Mouse (Mus musculus) mature B cell (primary cell): Measurements from ENCODE around the gene Marc1.

Experiments used
- in situ Hi-C: fragments of 300-500 bp; cut with MboI; formaldehyde crosslinking; loops from 2 replicates; pipeline ENCODE4 v1.14.3; 2019

Gene Marc1

DNA sequence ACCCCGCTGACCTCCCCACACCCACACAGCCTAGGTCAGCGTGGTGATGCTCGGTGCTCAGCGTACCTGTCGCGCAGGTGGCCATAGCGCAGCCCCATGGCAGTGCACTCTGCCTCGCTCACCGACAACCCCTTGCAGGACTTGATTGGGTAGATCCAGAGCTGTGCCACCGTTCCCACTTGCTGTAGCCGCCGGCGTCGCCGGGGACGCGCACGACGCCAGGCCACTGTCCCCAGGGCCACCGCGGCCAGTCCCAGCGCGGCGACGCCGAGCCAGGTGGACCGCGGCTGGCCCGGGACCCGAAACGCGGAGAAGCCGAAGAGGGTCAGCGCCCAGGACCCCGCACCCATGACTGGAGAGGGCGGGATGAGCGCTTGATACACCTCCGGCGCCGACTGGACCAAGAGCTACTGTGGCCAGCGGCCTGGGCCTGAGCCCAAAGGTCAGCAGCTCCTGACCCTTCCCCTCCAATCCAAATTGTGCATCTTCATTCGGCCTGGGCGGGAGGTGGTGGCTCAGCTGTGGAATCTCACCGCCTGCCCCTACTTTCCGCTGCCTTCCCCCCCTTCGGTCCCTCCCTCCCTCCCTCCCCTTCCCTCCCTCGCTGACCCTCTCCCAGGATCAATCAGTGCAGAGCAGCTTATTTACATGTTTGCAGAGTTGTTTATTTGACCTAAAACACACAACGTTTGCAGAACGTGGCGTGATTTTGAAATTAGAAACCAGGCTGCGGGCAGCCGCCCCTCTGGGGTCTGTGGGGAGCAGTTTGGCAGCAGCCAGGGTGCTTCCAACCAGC, at the start of gene Marc1:
Gene Marc1 (minus strand): TSS at position 534 of the 796 bp plus-strand sequence.
- in situ Hi-C loops: no loop called here

DNA sequence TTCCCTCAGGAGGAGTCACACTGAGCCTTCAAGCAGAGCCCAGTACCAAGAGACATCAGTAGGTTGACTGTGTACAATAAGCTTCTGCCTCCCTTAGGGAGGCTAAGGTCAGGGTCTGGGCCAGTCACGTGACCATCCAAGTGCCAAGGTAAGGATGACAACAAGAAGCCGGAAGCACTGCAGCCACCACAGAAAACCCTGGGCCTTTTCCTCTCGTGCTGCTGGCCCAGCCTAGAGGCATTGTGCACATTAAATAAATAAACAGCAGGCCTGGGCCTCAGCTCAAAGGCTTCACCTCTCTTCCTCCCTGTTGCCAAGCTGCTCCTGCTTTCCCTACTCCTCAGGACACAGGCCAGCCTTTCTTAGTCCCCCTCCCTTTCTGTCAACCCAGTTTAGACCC, 49.2 kb upstream of the Marc1 start:
- in situ Hi-C loops: no loop called here

DNA sequence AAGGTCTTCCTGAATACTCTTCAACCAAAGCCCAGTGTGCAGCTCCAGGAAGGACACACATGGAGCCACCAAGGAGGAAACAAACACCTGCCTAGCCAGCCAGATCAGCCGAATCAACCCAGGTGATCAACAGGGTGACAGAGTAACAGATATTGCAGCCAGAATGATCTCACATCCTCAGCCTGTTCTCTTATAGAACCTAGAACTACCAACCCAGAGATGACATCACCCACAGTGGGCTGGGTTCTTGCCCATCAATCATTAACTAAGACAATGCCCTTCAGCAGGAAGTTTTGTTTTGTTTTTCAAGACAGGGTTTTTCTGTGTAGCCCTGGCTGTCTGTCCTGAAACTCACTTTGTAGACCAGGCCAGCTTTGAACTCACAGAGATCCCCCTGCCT, 47.1 kb upstream of the Marc1 start:
- in situ Hi-C loops: no loop called here

DNA sequence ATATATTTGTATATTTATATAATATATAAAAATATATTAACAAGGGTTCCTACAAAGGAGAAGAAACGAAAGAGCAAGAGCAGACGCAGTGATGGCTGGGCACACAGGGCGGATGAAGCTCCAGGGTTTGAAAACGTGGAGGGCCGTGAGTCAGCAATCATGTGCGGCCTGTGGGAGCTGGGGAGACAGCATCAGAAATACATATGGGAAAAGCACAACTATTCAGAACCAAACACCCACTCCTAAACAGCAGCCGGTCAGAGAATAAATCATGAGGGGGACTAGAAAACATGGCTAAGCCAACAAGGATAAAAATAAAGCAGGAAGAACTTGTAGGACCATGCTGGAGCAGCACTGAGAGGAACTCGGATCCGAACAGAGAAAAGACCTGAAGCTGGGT, 46.1 kb upstream of the Marc1 start:
- in situ Hi-C loops: no loop called here

DNA sequence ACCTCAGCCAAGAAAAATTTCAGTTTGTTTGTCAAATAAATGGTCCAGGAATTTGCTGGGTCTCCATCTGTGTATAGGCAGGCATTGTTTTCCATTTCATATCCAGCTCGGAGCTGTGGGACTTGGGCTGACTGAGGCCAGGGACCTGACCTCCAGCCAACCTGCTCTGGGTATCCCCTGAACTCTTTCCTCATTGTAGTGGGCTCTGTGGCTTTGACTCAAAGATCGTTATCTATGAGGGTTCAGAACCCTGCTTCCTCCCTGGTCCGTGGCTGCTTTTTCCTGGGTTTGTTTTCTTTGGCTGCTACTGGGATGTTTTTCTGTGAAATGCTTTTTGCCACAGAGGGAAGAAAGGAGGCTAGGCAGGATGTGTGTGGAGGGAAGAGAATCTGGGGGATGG, 42.8 kb upstream of the Marc1 start:
- in situ Hi-C loops: no loop called here

DNA sequence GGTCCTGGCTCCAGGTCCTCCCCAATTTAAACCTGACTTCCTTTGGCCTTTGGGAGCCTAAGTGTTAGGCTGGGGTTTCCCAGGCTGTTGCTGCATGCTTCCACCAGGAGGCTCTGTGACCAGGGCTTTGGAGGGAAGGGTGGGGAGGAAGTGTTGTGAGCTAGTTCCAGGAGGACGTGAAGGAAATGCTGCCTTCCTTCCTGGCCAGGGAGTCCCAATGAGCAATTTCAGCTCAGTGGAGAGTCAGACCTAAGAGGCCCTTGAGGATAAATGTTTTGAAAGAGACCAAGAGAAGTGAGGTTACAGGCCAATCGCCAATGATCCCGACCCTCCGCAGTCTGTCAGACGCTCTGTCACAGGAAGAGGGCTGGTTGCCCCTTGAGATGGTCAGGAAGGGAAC, 42.2 kb upstream of the Marc1 start:
- in situ Hi-C loops: no loop called here

DNA sequence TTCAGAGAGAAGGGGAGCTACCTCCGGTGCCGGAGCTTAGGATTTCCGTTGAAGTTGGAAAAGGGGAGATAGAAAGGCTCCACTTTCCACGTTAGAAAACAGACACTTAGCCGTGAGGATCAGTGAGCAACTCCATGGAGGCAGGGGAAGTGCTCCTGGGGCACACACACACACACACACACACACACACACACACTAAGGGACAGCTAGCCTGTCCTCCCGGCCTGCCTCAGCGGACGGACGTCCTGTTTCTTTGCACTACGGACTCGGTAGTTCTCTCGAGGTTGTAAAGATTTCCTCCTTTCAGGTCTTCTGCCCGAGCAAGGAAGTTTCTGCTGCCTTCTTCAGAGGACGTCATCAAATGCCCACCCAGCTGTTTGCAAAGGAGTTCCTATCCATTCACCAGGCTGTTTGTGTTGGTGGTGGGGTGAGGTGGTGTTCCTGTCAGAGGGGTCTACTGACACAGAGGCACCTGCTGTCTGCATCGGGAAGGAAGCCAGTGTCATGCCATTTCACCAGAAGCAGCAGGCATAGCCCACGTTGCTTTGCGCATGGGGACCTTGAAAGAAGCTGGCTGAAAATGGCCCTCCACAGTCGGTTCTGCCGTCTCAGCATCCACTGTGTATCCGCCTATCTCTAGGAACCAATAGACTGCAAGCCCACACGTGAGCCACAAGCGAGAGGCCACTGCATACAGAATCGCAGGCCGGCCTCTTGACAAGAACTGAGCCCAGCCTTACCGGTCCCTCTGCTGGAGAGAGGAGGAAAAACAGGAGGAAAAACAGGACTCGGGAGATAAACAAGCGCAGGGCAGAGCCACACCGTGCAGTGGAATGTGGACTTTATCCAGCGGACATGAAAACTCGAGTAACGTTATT, 40.9 kb upstream of the Marc1 start:
- in situ Hi-C loops: no loop called here

DNA sequence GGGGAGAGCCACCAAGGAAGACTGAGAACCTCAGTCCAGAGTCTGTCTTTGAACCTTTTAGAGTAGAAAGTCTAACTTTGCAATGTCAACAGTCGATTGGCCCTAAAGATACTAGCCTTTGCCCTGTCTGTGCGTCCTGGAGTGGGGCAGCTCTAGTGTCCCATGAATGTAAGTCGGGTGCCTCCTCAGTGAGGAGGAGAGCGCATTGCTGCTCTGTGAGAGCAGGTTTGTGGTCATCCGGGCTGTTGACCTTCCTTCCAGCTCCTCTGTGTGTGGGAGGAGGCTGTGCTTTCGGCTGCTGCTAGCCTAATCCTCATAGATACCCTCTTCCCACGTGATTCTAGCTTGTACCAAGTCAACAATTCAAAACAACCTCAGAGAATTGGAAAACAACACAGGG, 40.1 kb upstream of the Marc1 start:
- in situ Hi-C loops: no loop called here

DNA sequence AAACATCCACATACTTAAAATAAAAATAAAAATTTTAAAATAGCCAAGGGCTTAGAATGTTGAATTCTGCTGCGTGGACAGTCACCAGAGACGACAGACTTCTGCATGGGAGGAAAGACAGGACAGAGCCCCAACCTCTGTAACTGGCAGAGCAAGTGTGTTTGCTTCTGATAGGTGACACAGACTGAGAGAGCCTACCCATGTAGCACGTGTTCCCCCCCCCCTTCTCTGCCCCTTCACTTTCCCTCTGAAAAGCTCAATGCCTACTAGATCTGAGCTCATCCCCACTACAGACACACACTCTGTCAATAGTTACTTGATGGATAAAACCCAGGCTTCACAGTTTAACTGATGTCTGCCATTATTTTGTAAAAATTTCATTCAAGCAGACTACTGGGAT, 35.9 kb upstream of the Marc1 start:
- in situ Hi-C loops: loop anchor here (25.0 kb wide), 1 partner anchor 340 kb away; no protein-coding TSS in a partner anchor

DNA sequence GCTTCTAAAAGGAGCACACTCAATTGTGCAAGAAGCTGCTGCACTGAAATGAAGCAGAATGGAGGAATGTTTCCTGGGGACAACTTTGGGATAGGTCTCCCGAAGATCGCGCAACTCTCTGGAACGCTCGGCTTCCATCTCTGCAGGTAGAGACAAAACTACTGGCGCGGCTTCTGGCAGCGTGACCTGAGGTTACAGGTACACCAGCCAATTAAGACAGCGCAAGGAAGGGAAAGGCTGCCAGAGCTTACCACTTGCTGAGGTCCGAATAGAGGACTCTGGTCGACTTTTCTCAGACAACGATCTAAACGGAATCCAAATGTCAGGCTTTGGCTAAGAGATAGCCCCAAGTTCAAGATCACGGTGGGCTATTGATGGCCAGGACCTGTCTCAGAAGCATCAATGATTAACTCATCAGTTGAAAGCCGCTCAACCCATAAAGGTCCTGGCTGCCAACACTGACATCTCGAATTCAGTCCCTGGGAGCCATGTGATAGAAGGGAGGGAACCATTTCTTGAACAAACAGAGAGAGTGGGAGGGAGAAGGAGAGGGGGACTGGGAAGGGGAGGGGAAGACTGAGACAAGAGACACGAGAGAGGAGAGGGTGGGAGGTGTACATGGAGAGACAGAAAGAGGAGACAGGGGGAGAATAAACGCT, 35.1 kb upstream of the Marc1 start, which contains the start of gene Marc2:
Gene Marc2 (minus strand): TSS at position 360 of the 659 bp plus-strand sequence.
- in situ Hi-C loops: loop anchor here (25.0 kb wide), 1 partner anchor 341 kb away; no protein-coding TSS in a partner anchor

DNA sequence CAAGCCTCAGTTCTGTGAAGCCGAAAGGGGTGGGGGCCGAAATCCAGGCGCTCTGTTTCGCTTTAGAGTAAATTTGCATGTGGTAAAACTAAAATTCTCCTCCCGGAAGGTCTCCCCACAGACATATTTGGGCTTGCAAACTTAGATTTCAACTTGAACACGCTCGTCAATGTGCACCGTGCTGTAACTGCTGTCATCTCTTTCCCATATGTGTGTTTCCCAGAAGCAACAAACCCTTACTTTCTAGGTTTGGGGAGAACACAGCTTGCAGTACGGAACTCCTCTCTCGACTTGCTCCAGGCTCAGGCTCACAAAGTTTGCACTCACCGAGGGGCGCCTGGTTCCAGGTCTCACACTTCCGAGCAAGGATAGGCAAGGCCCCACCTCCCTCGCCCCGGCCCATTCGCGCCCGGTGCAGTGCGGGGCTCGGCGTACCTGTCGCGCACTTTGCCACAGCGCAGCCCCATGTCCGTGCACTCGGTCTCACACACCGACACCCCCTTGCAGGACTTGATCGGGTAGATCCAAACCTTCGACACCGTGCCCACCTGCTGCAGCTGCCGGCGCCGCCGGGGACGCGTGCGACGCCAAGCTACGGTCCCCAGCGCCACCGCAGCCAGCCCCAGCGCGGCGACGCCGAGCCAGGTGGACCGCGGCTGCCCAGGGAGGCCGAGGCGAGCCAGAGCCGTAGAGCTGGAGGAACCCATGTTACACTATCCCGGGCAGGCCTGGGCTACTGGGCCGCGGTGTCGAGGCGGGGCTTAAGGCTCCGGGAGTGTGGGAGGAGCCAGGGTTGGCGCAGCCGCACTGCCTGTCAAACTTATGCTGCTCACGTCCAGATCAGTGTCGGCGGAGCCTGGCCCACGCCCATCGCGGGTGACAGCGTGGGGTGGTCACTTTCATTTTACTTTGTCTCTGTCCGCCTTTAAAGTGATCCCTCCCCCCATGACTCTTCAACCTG, 34.3 kb upstream of the Marc1 start:
- in situ Hi-C loops: loop anchor here (25.0 kb wide), 1 partner anchor 342 kb away; no protein-coding TSS in a partner anchor

DNA sequence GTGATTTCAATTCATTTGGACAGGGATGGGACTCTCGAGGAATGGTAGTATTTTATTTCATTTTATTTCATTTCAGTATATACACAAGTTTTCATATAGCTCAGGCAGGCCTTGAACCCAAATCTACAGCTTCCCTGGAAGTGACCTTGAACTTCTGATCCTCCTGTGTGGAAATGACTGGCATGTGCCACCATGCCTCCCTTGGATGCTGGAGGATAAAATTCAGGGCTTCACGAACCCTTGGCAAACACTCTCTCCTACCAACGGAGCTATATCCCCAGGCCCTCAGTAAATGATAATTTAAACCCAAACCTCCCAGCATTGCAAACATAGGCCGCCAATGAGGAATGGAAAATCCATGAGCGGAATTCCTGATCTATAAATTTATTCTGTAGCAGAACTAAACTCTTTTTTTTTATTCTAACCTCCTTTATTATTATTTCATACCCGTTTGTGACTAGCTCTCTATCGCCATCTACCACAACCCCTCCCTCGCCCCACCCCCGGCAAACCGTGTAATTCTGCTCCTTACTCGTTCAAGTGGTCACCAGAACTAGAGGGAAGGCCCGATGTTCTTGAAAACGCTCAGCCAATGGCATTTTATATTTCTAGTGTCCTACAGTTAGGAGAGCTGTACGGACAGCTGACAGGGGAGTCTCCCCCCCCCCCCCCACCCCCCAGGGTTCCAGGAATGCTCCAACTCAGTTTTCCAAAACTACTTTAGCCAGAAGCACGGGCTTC, 33.4 kb upstream of the Marc1 start:
- in situ Hi-C loops: loop anchor here (25.0 kb wide), 1 partner anchor 343 kb away; no protein-coding TSS in a partner anchor

DNA sequence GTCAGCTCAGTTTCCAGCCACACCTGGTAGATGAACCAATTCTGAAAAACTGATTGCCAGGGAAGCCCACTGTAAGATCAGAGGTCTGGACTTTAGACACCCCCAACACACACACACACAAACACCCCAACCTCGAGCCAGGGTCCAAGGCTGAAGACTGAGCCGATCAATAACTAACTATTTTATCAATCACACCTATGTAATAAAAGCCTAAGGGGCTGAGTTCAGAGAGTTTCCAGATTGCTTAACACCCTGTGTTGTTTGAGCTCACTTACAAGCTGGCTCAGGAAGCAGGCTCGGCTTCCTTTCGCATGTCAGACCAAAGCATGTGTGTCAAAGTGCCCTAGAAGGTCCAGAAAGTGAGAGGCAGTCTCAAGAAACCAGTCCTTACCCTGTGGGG, 26.5 kb upstream of the Marc1 start:
- in situ Hi-C loops: loop anchor here (25.0 kb wide), 1 partner anchor 350 kb away; no protein-coding TSS in a partner anchor

DNA sequence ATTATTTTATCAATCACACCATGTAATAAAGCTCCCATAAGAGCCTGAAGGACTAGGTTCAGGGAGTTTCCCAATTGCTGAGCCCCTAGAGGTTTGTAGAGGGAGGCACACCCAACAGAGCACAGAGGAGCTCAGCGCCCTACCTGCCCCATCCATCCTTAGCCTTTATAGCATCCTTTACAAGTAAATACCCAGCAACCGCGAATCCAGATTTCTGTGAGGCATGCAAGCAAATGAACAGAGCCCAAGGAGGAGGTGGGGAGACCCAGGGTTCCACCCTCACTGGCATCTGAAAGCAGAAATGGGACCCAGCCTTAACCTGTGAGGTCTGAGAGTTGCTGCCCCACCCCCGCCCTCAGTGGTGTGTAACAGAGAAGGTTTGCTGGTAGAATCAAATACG, 25.2 kb upstream of the Marc1 start:
- in situ Hi-C loops: loop anchor here (25.0 kb wide), 1 partner anchor 351 kb away; no protein-coding TSS in a partner anchor

DNA sequence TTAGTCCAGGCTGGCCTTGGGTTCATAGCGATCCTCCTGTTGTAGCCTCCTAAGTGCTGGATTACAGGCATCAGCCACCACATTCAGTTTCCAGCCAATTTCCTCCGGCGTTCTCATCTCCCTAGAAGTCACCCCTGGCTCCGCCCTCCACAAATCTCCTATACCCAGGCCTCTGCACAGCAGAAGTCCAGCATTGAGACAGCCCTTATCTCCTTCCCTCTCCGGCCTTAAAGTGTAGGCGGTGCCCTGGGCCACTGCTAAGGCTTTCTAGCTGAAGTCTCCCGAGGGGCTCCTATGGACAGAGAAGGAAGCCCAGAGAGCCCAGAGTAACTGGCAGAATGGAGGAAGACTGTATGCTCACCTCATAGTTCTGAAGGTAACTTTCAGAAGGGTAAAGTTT, 22.4 kb upstream of the Marc1 start:
- in situ Hi-C loops: loop anchor here (25.0 kb wide), 1 partner anchor 354 kb away; no protein-coding TSS in a partner anchor

DNA sequence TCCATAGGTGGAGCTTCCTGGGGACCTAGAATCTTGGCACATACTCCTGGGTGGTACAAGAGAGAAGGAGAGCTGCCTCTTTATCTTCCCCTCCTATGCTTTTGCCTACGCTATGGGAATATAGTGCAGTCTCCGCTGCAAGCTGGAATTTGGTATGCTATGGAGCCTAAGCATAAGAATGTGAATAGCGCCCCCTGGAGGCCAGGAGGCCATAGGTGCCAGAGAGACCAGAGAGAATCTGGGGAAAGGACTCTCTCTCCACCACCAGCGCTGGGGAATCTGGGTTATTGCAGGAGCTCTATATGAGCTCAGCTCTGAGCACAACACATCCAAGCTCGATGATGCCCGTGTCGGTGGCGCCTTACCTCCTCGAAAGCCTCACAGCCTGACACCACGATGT, 21.1 kb upstream of the Marc1 start:
- in situ Hi-C loops: loop anchor here (25.0 kb wide), 1 partner anchor 355 kb away; no protein-coding TSS in a partner anchor

DNA sequence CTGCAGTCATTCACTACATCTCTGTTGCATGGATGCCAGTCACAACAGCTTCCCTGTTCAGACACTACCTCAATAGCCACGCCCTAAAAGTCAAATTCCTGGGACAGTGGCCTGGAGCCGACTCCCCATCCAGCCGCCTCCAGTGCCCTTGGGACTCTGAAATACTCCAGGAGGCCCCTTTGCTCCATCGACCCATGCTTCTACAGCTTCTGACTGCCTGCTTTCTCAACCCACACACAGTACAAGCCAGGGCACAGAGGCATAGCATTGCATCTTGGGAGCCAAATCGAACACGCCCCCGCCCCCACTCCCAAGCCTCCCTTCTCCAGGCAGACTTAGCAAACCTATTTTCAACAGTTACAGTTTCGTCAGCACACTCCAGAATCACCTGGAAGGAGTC, 18.8 kb upstream of the Marc1 start:
- in situ Hi-C loops: loop anchor here (25.0 kb wide), 1 partner anchor 357 kb away; no protein-coding TSS in a partner anchor

DNA sequence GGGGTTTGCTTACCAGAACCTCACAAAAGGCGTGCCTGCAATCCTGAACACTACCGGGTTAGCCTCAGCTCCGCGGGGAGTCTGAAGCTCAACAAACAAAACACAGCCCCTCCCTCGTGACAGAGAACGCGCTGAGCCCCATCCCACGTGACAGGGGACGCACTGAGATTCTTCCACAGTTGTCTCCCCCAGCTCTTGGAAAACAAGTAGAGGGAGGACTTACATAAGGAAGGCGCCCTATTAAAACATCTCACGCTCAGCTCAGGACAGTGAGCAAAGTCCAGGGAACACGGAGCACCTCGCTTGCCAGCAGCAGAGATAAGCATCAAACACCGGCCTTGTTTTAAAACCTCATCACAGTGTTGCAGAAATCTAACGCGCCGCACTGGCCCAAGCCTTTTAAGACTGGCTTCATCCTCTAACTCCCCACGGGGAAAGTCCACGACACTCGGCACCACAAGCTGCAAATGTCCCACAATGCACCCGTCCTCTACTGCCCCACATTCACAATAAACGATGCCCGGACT, 16.1 kb upstream of the Marc1 start:
- in situ Hi-C loops: loop anchor here (25.0 kb wide), 1 partner anchor 360 kb away; no protein-coding TSS in a partner anchor

DNA sequence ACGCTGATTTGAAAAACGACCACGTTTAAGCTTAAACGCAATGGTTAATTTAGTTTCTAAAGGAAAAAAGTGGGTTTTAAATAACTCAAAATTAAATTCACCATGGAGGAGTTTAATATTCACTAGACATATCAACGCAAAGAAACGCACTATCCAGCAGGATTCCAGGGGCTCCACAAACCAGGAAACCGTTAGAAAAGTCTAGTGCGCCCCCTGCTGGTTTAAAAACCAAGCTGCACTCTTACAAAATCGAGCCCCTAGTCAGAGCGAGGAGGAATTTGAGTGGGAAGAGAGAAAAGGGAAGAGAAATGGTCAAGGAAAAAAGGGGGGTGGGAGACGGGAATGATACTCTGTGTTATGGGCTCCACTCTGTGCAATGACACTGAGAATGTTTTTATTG, 14.0 kb upstream of the Marc1 start:
- in situ Hi-C loops: loop anchor here (25.0 kb wide), 1 partner anchor 362 kb away; no protein-coding TSS in a partner anchor
